Mouse (Mus musculus): ENCODE measurements at regions not wholly inside any gene's neighbourhood (a gene's known extent, or its start where the extent isn't known, plus 50 kb on each side); places are given as distances from the start of the nearest gene placed in this dataset.

DNA sequence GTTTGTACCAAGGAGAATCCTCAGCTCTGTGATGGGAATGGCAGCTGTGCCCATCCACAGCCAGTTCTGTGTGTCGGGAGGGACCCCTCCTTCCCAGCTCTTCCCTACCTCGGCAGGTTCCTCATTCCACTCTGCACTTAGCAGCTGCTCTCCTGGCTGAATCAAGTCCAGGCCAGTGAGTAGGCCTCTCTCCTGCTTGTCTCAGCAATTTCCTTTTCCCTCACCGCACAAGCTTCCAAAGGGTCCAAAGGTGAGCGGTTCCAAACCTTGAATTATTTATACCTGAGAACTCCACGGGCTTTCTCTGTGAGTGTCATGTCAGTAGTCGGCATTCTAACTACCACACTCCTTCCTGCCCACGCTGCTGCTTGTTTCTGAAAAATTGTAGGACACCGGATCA is 208.8 kb upstream of the Ercc4 start:
- no peaks in the 10 kb centered on the region for H3K36me3 ChIP-seq (ENCODE audit: control insufficient read depth, insufficient read depth, low read length)
- H3K27ac ChIP-seq (ENCODE audit: insufficient read depth, low read depth, low read length): peak overlapping the region; percentile 82
- 53% methylated on average over 8 of the region's 8 CpGs for WGBS
- no peaks in the 10 kb centered on the region for H3K27me3 ChIP-seq (replicated peaks; ENCODE audit: control insufficient read depth, insufficient read depth, low read length)
- peaks cover 7% of the 10 kb centered on the region; the same call in 1 of the 2 replicates for H3K4me1 ChIP-seq (ENCODE audit: control insufficient read depth, insufficient read depth, low read length)
- DNase-seq: peak; percentile 85
- TF ChIP-seq POLR2A (IDR thresholded peaks at IDR 0.05; ENCODE audit: low read depth, low read length) (no peak), CTCF (conservative IDR thresholded peaks at IDR 0.05; ENCODE audit: insufficient read depth, insufficient read length, low read depth, low read length) (no peak)
- H3K4me3 ChIP-seq (ENCODE audit: insufficient read depth, low read depth, low read length): no peak overlapping the region

GRCm38 (mm10) chr16:12901096-12901995 is 208.1 kb upstream of the Ercc4 start:
- 46% methylated on average over 9 of the region's 9 CpGs for WGBS
- no peaks in the 10 kb centered on the region for H3K36me3 ChIP-seq (ENCODE audit: control insufficient read depth, insufficient read depth, low read length)

GRCm38 (mm10) chr16:12901996-12902319 is 207.5 kb upstream of the Ercc4 start:
- Histone ChIP-seq H3K36me3 (ENCODE audit: control insufficient read depth, insufficient read depth, low read length) (no peaks in the 10 kb centered on the region), H3K4me1 (ENCODE audit: control insufficient read depth, insufficient read depth, low read length) (peaks cover 7% of the 10 kb centered on the region; the same call in 1 of the 2 replicates), H3K27ac (ENCODE audit: insufficient read depth, low read depth, low read length) (no peak overlapping the region), H3K4me3 (ENCODE audit: insufficient read depth, low read depth, low read length) (no peak overlapping the region), H3K27me3 (replicated peaks; ENCODE audit: control insufficient read depth, insufficient read depth, low read length) (no peaks in the 10 kb centered on the region)
- DNase-seq: peak; percentile 16
- no peak for TF ChIP-seq POLR2A (IDR thresholded peaks at IDR 0.05; ENCODE audit: low read depth, low read length)

More at GRCm38 (mm10) chr16:12901096-12901995, 208.1 kb upstream of the Ercc4 start:
- H3K4me3 ChIP-seq (ENCODE audit: insufficient read depth, low read depth, low read length): no peak overlapping the region
- H3K4me1 ChIP-seq (ENCODE audit: control insufficient read depth, insufficient read depth, low read length): peaks cover 7% of the 10 kb centered on the region; the same call in 1 of the 2 replicates
- H3K27me3 ChIP-seq (replicated peaks; ENCODE audit: control insufficient read depth, insufficient read depth, low read length): no peaks in the 10 kb centered on the region
- peak; percentile 67 for DNase-seq
- peak overlapping the region; percentile 59 for H3K27ac ChIP-seq (ENCODE audit: insufficient read depth, low read depth, low read length)
- TF ChIP-seq POLR2A (IDR thresholded peaks at IDR 0.05; ENCODE audit: low read depth, low read length) (no peak), CTCF (conservative IDR thresholded peaks at IDR 0.05; ENCODE audit: insufficient read depth, insufficient read length, low read depth, low read length) (no peak)

DNA sequence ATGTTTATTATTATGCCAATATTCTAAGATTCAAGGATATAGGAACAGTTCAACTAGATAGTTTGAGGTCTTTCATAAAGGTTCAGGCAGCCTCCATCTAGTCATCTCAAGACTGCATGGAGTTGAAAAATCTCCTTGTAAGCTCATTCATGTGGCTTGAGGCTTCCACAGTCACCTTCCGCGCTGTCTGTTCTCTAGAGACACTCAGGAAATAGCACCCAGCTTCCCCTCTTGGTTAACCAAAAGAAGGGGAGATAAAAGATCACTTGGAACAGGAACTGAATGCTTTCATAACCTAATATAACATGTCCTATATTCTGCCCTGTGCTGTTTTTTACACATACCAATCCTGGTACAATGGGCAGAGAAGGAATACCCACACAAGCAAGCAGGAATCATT is 206.3 kb upstream of the Ercc4 start:
- WGBS: 72% methylated on average over 2 of the region's 2 CpGs
- Histone ChIP-seq H3K27ac (ENCODE audit: insufficient read depth, low read depth, low read length) (no peak overlapping the region), H3K27me3 (replicated peaks; ENCODE audit: control insufficient read depth, insufficient read depth, low read length) (no peaks in the 10 kb centered on the region), H3K36me3 (ENCODE audit: control insufficient read depth, insufficient read depth, low read length) (no peaks in the 10 kb centered on the region), H3K4me1 (ENCODE audit: control insufficient read depth, insufficient read depth, low read length) (peaks cover 7% of the 10 kb centered on the region; the same call in 1 of the 2 replicates), H3K4me3 (ENCODE audit: insufficient read depth, low read depth, low read length) (no peak overlapping the region)
- DNase-seq: no peak
- TF ChIP-seq CTCF (conservative IDR thresholded peaks at IDR 0.05; ENCODE audit: insufficient read depth, insufficient read length, low read depth, low read length) (no peak), POLR2A (IDR thresholded peaks at IDR 0.05; ENCODE audit: low read depth, low read length) (no peak)

GRCm38 (mm10) chr16:12904937-12905336 is 204.5 kb upstream of the Ercc4 start:
- Histone ChIP-seq H3K4me1 (ENCODE audit: control insufficient read depth, insufficient read depth, low read length) (peaks cover 7% of the 10 kb centered on the region; the same call in 1 of the 2 replicates), H3K27me3 (replicated peaks; ENCODE audit: control insufficient read depth, insufficient read depth, low read length) (no peaks in the 10 kb centered on the region), H3K4me3 (ENCODE audit: insufficient read depth, low read depth, low read length) (no peak overlapping the region), H3K27ac (ENCODE audit: insufficient read depth, low read depth, low read length) (no peak overlapping the region), H3K36me3 (ENCODE audit: control insufficient read depth, insufficient read depth, low read length) (no peaks in the 10 kb centered on the region)
- WGBS: 50% methylated on average over 1 of the region's 1 CpGs
- no peak for DNase-seq
- TF ChIP-seq POLR2A (IDR thresholded peaks at IDR 0.05; ENCODE audit: low read depth, low read length): no peak
- no peak for TF ChIP-seq CTCF (conservative IDR thresholded peaks at IDR 0.05; ENCODE audit: insufficient read depth, insufficient read length, low read depth, low read length)

GRCm38 (mm10) chr16:12924668-12925067 is 184.8 kb upstream of the Ercc4 start:
- WGBS: 85% methylated on average over 6 of the region's 6 CpGs

GRCm38 (mm10) chr16:12925931-12926330 is 183.6 kb upstream of the Ercc4 start:
- no peak for TF ChIP-seq CTCF (conservative IDR thresholded peaks at IDR 0.05; ENCODE audit: insufficient read depth, insufficient read length, low read depth, low read length)
- no peak for TF ChIP-seq POLR2A (IDR thresholded peaks at IDR 0.05; ENCODE audit: low read depth, low read length)
- H3K4me1 ChIP-seq (ENCODE audit: control insufficient read depth, insufficient read depth, low read length): no peaks in the 10 kb centered on the region
- no peak overlapping the region for H3K4me3 ChIP-seq (ENCODE audit: insufficient read depth, low read depth, low read length)
- no peaks in the 10 kb centered on the region for H3K36me3 ChIP-seq (ENCODE audit: control insufficient read depth, insufficient read depth, low read length)
- no peak overlapping the region for H3K27ac ChIP-seq (ENCODE audit: insufficient read depth, low read depth, low read length)
- no peak for DNase-seq
- WGBS: 80% methylated on average over 9 of the region's 9 CpGs
- no peaks in the 10 kb centered on the region for H3K27me3 ChIP-seq (replicated peaks; ENCODE audit: control insufficient read depth, insufficient read depth, low read length)

More at GRCm38 (mm10) chr16:12924668-12925067, 184.8 kb upstream of the Ercc4 start:
- Histone ChIP-seq H3K27me3 (replicated peaks; ENCODE audit: control insufficient read depth, insufficient read depth, low read length) (no peaks in the 10 kb centered on the region), H3K4me3 (ENCODE audit: insufficient read depth, low read depth, low read length) (no peak overlapping the region), H3K36me3 (ENCODE audit: control insufficient read depth, insufficient read depth, low read length) (no peaks in the 10 kb centered on the region), H3K27ac (ENCODE audit: insufficient read depth, low read depth, low read length) (no peak overlapping the region), H3K4me1 (ENCODE audit: control insufficient read depth, insufficient read depth, low read length) (no peaks in the 10 kb centered on the region)
- TF ChIP-seq POLR2A (IDR thresholded peaks at IDR 0.05; ENCODE audit: low read depth, low read length) (no peak), CTCF (conservative IDR thresholded peaks at IDR 0.05; ENCODE audit: insufficient read depth, insufficient read length, low read depth, low read length) (no peak)
- DNase-seq: no peak
